Mouse (Mus musculus): ENCODE results near the gene Urgcp. TPM values are rescaled to one million over a fixed set of nuclear protein-coding genes. Genes with fewer than 3 reads are reported as not detected.

Gene Urgcp
- polyA plus RNA-seq, 1 experiment from 2014 or later: 7.5 TPM

DNA sequence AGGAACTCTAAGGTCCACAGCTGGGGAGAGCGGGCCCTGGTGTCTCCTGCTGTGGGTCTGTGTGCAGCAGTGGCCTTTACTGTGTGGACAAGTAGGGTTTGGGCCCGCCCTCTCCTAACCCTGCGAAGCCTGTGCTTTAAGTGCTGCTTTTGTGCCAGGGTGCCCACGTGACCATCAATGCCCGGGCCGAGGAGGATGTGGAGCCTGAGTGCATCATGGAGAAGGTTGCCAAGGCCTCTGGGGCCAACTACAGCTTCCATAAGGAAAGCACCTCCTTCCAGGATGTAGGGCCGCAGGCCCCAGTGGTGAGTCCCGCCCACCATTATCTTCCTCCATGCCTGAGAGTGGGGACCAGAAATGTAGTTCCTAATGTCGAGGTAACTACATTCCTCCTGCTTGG lies 33.1 kb upstream of the Urgcp start:
- peaks cover 29% of the 10 kb centered on the region for H3K79me2 ChIP-seq (ENCODE audit: inconsistent target)
- H3K27ac ChIP-seq: 0 out of 2 replicates have a peak overlapping the region, but pooled peaks have one; percentile 7
- WGBS (ENCODE audit: missing documents): 90% methylated on average over 9 of the region's 9 CpGs
- H3K36me3 ChIP-seq (ENCODE audit: inconsistent target): peaks cover 92% of the 10 kb centered on the region
- no peak overlapping the region for H3K4me3 ChIP-seq (ENCODE audit: inconsistent target)

- Histone ChIP-seq H3K4me3 (ENCODE audit: inconsistent target) (no peak overlapping the region), H3K27ac (peak overlapping the region; percentile 91), H3K36me3 (ENCODE audit: inconsistent target) (peaks cover 46% of the 10 kb centered on the region), H3K79me2 (ENCODE audit: inconsistent target) (peaks cover 59% of the 10 kb centered on the region)
- WGBS (ENCODE audit: missing documents): 80% methylated on average over 1 of the region's 1 CpGs
Measured at GRCm38 (mm10) chr11:5790431-5790830, 28.3 kb upstream of the Urgcp start.

GRCm38 (mm10) chr11:5789754-5790333 lies 27.7 kb upstream of the Urgcp start:
- H3K79me2 ChIP-seq (ENCODE audit: inconsistent target): peaks cover 59% of the 10 kb centered on the region
- 6% methylated on average over 3 of the region's 3 CpGs for WGBS (ENCODE audit: missing documents)
- H3K36me3 ChIP-seq (ENCODE audit: inconsistent target): peaks cover 40% of the 10 kb centered on the region
- H3K4me3 ChIP-seq (ENCODE audit: inconsistent target): peak overlapping the region; percentile 94
- H3K27ac ChIP-seq: peak overlapping the region; percentile 91

DNA sequence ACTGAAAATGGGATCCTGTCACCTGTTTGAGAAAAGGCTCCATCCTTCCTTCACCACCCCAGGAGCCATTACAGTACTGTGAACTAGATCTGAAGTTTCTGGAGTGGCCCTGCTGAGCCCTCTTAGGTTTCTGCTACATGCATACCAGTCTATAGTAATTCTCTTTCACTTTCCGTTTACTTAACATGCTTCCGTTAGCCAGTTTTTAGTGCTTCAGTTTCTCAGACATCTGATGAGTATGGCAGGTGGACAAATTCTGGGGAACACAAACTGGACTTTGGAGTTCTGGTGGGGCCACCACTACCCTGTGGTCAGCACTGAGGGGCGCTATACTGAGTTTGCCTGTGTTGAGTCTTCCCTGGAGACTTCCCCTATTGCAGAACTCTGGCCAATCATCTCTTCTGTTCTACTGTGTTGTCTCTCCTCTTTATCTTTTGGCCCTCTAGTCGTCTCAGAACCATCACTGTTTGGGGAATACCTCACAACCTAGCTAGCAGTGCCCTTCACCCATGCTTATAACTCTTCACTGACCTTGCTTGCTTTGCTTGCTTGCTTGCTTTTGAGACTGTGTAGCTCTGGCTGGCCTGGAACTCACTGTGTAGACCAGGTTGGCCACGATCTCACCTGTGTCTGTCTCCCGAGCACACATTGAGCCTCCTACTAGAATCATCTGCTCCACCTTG lies 27.0 kb upstream of the Urgcp start:
- peaks cover 34% of the 10 kb centered on the region for H3K36me3 ChIP-seq (ENCODE audit: inconsistent target)
- H3K79me2 ChIP-seq (ENCODE audit: inconsistent target): peaks cover 59% of the 10 kb centered on the region
- 34% methylated on average over 6 of the region's 6 CpGs for WGBS (ENCODE audit: missing documents)
- H3K27ac ChIP-seq: peak overlapping the region; percentile 91
- H3K4me3 ChIP-seq (ENCODE audit: inconsistent target): peak overlapping the region; percentile 94

GRCm38 (mm10) chr11:5788056-5789014 lies 26.2 kb upstream of the Urgcp start, which contains the start of gene Dbnl:
Gene Dbnl, plus strand, starts transcription at chr11:5788488.
- WGBS (ENCODE audit: missing documents): under 1% methylated on average over 64 of the region's 74 CpGs
- Histone ChIP-seq H3K27ac (peak within 1 kb of the TSS; percentile 98), H3K36me3 (ENCODE audit: inconsistent target) (peaks cover 25% of the 10 kb centered on the region; the same call in 1 of the 2 replicates), H3K79me2 (ENCODE audit: inconsistent target) (peaks cover 52% of the 10 kb centered on the region), H3K4me3 (ENCODE audit: inconsistent target) (peak within 1 kb of the TSS; percentile 94)

DNA sequence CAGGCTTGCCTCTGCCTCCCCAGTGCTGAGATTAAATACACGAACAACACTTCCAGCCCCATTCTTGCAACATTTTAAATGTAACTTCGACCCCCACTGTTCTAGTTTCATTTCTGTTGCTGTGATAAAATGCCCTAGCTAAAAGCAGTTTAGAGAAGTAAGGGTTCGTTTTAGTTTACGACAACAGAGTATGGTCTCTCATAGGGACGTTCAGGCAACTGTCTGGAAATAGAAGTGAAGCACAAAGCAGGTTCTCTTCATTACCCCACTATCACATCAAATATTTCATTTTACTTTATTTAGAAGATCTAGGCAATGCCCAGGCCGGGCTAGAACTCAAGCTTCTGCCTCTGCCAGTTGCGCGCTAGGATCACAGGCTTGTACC lies 25.5 kb upstream of the Urgcp start:
- 5% methylated on average over 8 of the region's 8 CpGs for WGBS (ENCODE audit: missing documents)
- peaks cover 49% of the 10 kb centered on the region for H3K79me2 ChIP-seq (ENCODE audit: inconsistent target)
- H3K36me3 ChIP-seq (ENCODE audit: inconsistent target): peaks cover 18% of the 10 kb centered on the region; the same call in 1 of the 2 replicates
- H3K27ac ChIP-seq: peak overlapping the region; percentile 98
- H3K4me3 ChIP-seq (ENCODE audit: inconsistent target): peak overlapping the region; percentile 94

- no peaks in the 10 kb centered on the region; the same call in 1 of the 2 replicates for H3K36me3 ChIP-seq (ENCODE audit: inconsistent target)
- peaks cover 34% of the 10 kb centered on the region for H3K79me2 ChIP-seq (ENCODE audit: inconsistent target)
- H3K27ac ChIP-seq: peak overlapping the region; percentile 98
- H3K4me3 ChIP-seq (ENCODE audit: inconsistent target): no peak overlapping the region
Measured at GRCm38 (mm10) chr11:5785732-5786131, 23.6 kb upstream of the Urgcp start.

DNA sequence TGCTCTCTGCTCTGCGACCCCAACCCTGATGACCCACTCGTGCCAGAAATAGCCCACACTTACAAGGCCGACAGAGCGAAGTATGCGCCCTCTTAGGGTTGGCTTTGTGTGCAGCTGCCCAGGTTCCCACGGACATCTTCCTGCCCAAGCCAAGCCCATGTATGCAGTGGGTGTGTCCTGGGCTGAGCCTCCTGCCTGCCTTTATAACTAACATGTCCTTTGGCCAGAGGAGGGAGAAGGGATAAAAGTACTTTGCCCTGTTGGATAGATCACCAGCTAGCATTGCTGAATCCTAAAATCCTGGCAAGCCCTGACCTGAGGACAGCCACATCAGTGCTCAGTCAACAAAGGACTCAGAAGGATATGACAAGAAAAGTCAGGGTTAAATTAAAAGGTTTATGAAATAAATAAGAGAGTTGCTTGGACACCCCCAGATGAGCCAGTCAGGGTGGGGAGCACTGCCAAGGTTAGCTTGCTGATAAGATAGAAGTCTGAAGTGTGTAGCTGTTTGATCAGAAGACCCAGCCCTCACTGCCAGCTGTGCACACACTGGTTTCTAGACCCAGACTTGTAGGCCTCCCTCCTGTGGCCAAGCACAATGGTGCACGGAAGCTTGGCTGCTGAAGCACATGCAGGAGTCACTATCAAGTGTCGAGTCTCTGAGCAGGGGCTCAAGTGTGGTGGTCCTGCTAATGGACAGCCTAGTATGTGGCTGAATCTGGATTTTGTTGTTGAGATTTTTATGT lies 20.2 kb upstream of the Urgcp start:
- Histone ChIP-seq H3K36me3 (ENCODE audit: inconsistent target) (no peaks in the 10 kb centered on the region), H3K4me3 (ENCODE audit: inconsistent target) (no peak overlapping the region), H3K27ac (no peak overlapping the region), H3K79me2 (ENCODE audit: inconsistent target) (peaks cover 10% of the 10 kb centered on the region; the same call in 1 of the 2 replicates)
- 86% methylated on average over 8 of the region's 8 CpGs for WGBS (ENCODE audit: missing documents)

DNA sequence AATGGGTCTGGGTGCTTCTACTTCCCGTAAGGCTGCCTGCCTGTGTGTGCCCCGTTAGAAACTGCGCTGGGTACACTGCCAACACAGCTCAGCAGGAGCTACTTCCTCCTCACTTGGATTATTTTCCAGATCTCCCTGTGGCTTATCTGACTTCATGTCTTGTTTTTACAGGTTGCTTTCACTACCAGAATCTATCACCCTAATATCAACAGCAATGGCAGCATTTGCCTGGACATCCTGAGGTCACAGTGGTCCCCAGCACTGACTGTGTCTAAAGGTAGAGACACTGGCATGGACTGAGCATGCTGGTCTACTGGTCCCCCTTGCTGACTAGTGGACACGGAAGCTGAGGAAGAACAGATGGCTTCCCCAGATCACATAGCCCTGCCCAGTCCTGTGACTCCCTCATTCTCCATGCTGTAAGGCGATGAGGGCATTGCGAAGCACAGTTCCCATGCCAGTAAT lies 17.9 kb upstream of the Urgcp start:
- 94% methylated on average over 6 of the region's 6 CpGs for WGBS (ENCODE audit: missing documents)

GRCm38 (mm10) chr11:5778481-5778880 lies 16.3 kb upstream of the Urgcp start:
- no peak overlapping the region for H3K27ac ChIP-seq
- 76% methylated on average over 2 of the region's 2 CpGs for WGBS (ENCODE audit: missing documents)
- H3K36me3 ChIP-seq (ENCODE audit: inconsistent target): no peaks in the 10 kb centered on the region
- H3K79me2 ChIP-seq (ENCODE audit: inconsistent target): no peaks in the 10 kb centered on the region
- no peak overlapping the region for H3K4me3 ChIP-seq (ENCODE audit: inconsistent target)

More for the DNA sequence above, 17.9 kb upstream of the Urgcp start:
- no peaks in the 10 kb centered on the region for H3K79me2 ChIP-seq (ENCODE audit: inconsistent target)
- no peaks in the 10 kb centered on the region for H3K36me3 ChIP-seq (ENCODE audit: inconsistent target)
- H3K27ac ChIP-seq: no peak overlapping the region
- no peak overlapping the region for H3K4me3 ChIP-seq (ENCODE audit: inconsistent target)

- Histone ChIP-seq H3K36me3 (ENCODE audit: inconsistent target) (peaks cover 21% of the 10 kb centered on the region; the same call in 1 of the 2 replicates), H3K4me3 (ENCODE audit: inconsistent target) (no peak overlapping the region), H3K27ac (no peak overlapping the region), H3K79me2 (ENCODE audit: inconsistent target) (peaks cover 15% of the 10 kb centered on the region)
- 88% methylated on average over 5 of the region's 6 CpGs for WGBS (ENCODE audit: missing documents)
Measured at GRCm38 (mm10) chr11:5766019-5766418, 3.8 kb upstream of the Urgcp start.

- H3K27ac ChIP-seq: peak overlapping the region; percentile 49
- WGBS (ENCODE audit: missing documents): 6% methylated on average over 5 of the region's 6 CpGs
- peaks cover 4% of the 10 kb centered on the region; the same call in 1 of the 2 replicates for H3K36me3 ChIP-seq (ENCODE audit: inconsistent target)
- peak overlapping the region; percentile 78 for H3K4me3 ChIP-seq (ENCODE audit: inconsistent target)
- peaks cover 32% of the 10 kb centered on the region for H3K79me2 ChIP-seq (ENCODE audit: inconsistent target)
Measured at GRCm38 (mm10) chr11:5762633-5762982, 432 bp upstream of the Urgcp start.

GRCm38 (mm10) chr11:5753755-5754154 lies 8.4 kb downstream of the Urgcp start:
- Histone ChIP-seq H3K4me3 (ENCODE audit: inconsistent target) (no peak overlapping the region), H3K27ac (no peak overlapping the region), H3K79me2 (ENCODE audit: inconsistent target) (peaks cover 37% of the 10 kb centered on the region; the same call in 1 of the 2 replicates), H3K36me3 (ENCODE audit: inconsistent target) (no peaks in the 10 kb centered on the region; the same call in 1 of the 2 replicates)
- WGBS (ENCODE audit: missing documents): 93% methylated on average over 2 of the region's 2 CpGs

- WGBS (ENCODE audit: missing documents): 52% methylated on average over 2 of the region's 2 CpGs
Measured at GRCm38 (mm10) chr11:5744951-5745350, 17.2 kb downstream of the Urgcp start.

More at GRCm38 (mm10) chr11:5744951-5745350, 17.2 kb downstream of the Urgcp start:
- H3K79me2 ChIP-seq (ENCODE audit: inconsistent target): peaks cover 7% of the 10 kb centered on the region
- H3K4me3 ChIP-seq (ENCODE audit: inconsistent target): no peak overlapping the region
- H3K36me3 ChIP-seq (ENCODE audit: inconsistent target): no peaks in the 10 kb centered on the region
- H3K27ac ChIP-seq: no peak overlapping the region

All from macrophage (primary cell).